In genomic region chr19:57122261-57122660, GRCm38 (mm10) we compare ENCODE assay signal across 11 mouse cellular contexts.
"Had no signal": no experiment of that assay in that cellular context is flagged by ENCODE, and none has a peak within 500 bp of the region (broad histone marks: within the 10 kb centered on the region; RNA-seq: fewer than 3 reads in every experiment).

No protein-coding gene starts in this region.

- H3K36me3 ChIP-seq: limb, embryonic 13.5 days; midbrain, embryonic 12.5 days; stomach, embryonic 15.5 days had no signal

- H3K27ac ChIP-seq: layer of hippocampus, adult 2 months; limb, embryonic 13.5 days; liver, embryonic 14.5 days; midbrain, embryonic 12.5 days; stomach, embryonic 15.5 days had no signal

- H3K4me3 ChIP-seq: layer of hippocampus, adult 2 months; limb, embryonic 13.5 days; midbrain, embryonic 12.5 days; stomach, embryonic 15.5 days had no signal

- H3K27me3 ChIP-seq: limb, embryonic 13.5 days; midbrain, embryonic 12.5 days; stomach, embryonic 15.5 days had no signal

- DNase-seq: kidney, postnatal 36 days; left cerebral cortex, postnatal 4 days; lung, adult 18-20 months; right cerebral cortex, postnatal 14 days; thymus, adult 2 months; thymus, postnatal 4 days had no signal

- H3K9ac ChIP-seq: limb, embryonic 13.5 days; liver, embryonic 14.5 days; midbrain, embryonic 12.5 days; stomach, embryonic 15.5 days had no signal
